Mouse (Mus musculus): Measurements from ENCODE around the gene Higd1b. TPM values are rescaled to one million over a fixed set of nuclear protein-coding genes. Genes with fewer than 3 reads are reported as not detected.

Gene Higd1b
- polyA plus RNA-seq, 1 experiment from 2014 or later, result not detected

- H3K36me3 ChIP-seq (ENCODE audit: inconsistent target), result no peaks in the 10 kb centered on the region
- no peaks in the 10 kb centered on the region for H3K79me2 ChIP-seq (ENCODE audit: inconsistent target)
- no peak overlapping the region for H3K27ac ChIP-seq
- 100% methylated on average over 2 of the region's 2 CpGs for WGBS (ENCODE audit: missing documents)
- no peak overlapping the region for H3K4me3 ChIP-seq (ENCODE audit: inconsistent target)
These were observed 9.2 kb upstream of the Higd1b start for GRCm38 (mm10) chr11:102826476-102826875.

GRCm38 (mm10) chr11:102827097-102827496, 8.6 kb upstream of the Higd1b start:
- H3K79me2 ChIP-seq (ENCODE audit: inconsistent target), result no peaks in the 10 kb centered on the region
- WGBS (ENCODE audit: missing documents), result 50% methylated on average over 4 of the region's 4 CpGs
- no peak overlapping the region for H3K27ac ChIP-seq
- H3K36me3 ChIP-seq (ENCODE audit: inconsistent target), result no peaks in the 10 kb centered on the region
- H3K4me3 ChIP-seq (ENCODE audit: inconsistent target), result no peak overlapping the region

GRCm38 (mm10) chr11:102830276-102830675, 5.4 kb upstream of the Higd1b start:
- H3K4me3 ChIP-seq (ENCODE audit: inconsistent target), result no peak overlapping the region
- 76% methylated on average over 4 of the region's 4 CpGs for WGBS (ENCODE audit: missing documents)
- H3K79me2 ChIP-seq (ENCODE audit: inconsistent target), result no peaks in the 10 kb centered on the region
- H3K27ac ChIP-seq, result no peak overlapping the region
- no peaks in the 10 kb centered on the region for H3K36me3 ChIP-seq (ENCODE audit: inconsistent target)

GRCm38 (mm10) chr11:102832700-102833297, 2.9 kb upstream of the Higd1b start:
- Histone ChIP-seq H3K27ac (no peak overlapping the region), H3K79me2 (ENCODE audit: inconsistent target) (no peaks in the 10 kb centered on the region)
- WGBS (ENCODE audit: missing documents), result 83% methylated on average over 18 of the region's 18 CpGs

GRCm38 (mm10) chr11:102834219-102834618, 1.4 kb upstream of the Higd1b start:
- H3K36me3 ChIP-seq (ENCODE audit: inconsistent target), result peaks cover 14% of the 10 kb centered on the region; the same call in 1 of the 2 replicates
- no peak overlapping the region for H3K27ac ChIP-seq
- no peaks in the 10 kb centered on the region for H3K79me2 ChIP-seq (ENCODE audit: inconsistent target)
- WGBS (ENCODE audit: missing documents), result 89% methylated on average over 10 of the region's 10 CpGs
- no peak overlapping the region for H3K4me3 ChIP-seq (ENCODE audit: inconsistent target)

More at GRCm38 (mm10) chr11:102832700-102833297, 2.9 kb upstream of the Higd1b start:
- H3K4me3 ChIP-seq (ENCODE audit: inconsistent target), result no peak overlapping the region
- no peaks in the 10 kb centered on the region for H3K36me3 ChIP-seq (ENCODE audit: inconsistent target)

- no peak overlapping the region for H3K4me3 ChIP-seq (ENCODE audit: inconsistent target)
- H3K36me3 ChIP-seq (ENCODE audit: inconsistent target), result peaks cover 33% of the 10 kb centered on the region
- H3K79me2 ChIP-seq (ENCODE audit: inconsistent target), result no peaks in the 10 kb centered on the region
- H3K27ac ChIP-seq, result no peak overlapping the region
- whole genome bisulfite sequencing (ENCODE audit: missing documents), result 91% methylated on average over 9 of the region's 9 CpGs
These were observed 497 bp downstream of the Higd1b start for GRCm38 (mm10) chr11:102836146-102836545.

- Histone ChIP-seq H3K4me3 (ENCODE audit: inconsistent target) (no peak overlapping the region), H3K36me3 (ENCODE audit: inconsistent target) (peaks cover 43% of the 10 kb centered on the region), H3K27ac (no peak overlapping the region), H3K79me2 (ENCODE audit: inconsistent target) (no peaks in the 10 kb centered on the region)
- 92% methylated on average over 1 of the region's 1 CpGs for WGBS (ENCODE audit: missing documents)
These were observed 1.7 kb downstream of the Higd1b start for GRCm38 (mm10) chr11:102837385-102837784.

- no peak overlapping the region for H3K27ac ChIP-seq
- peaks cover 51% of the 10 kb centered on the region for H3K36me3 ChIP-seq (ENCODE audit: inconsistent target)
- WGBS (ENCODE audit: missing documents), result 100% methylated on average over 2 of the region's 2 CpGs
- H3K79me2 ChIP-seq (ENCODE audit: inconsistent target), result no peaks in the 10 kb centered on the region
- H3K4me3 ChIP-seq (ENCODE audit: inconsistent target), result no peak overlapping the region
These were observed 2.5 kb downstream of the Higd1b start for GRCm38 (mm10) chr11:102838126-102838525.

- Histone ChIP-seq H3K36me3 (ENCODE audit: inconsistent target) (peaks cover 56% of the 10 kb centered on the region), H3K79me2 (ENCODE audit: inconsistent target) (no peaks in the 10 kb centered on the region), H3K27ac (no peak overlapping the region), H3K4me3 (ENCODE audit: inconsistent target) (no peak overlapping the region)
- 92% methylated on average over 9 of the region's 9 CpGs for WGBS (ENCODE audit: missing documents)
These were observed 3.0 kb downstream of the Higd1b start for GRCm38 (mm10) chr11:102838616-102839150.

GRCm38 (mm10) chr11:102845926-102846325, 10.3 kb downstream of the Higd1b start:
- Histone ChIP-seq H3K36me3 (ENCODE audit: inconsistent target) (peaks cover 90% of the 10 kb centered on the region), H3K4me3 (ENCODE audit: inconsistent target) (no peak overlapping the region), H3K27ac (no peak overlapping the region), H3K79me2 (ENCODE audit: inconsistent target) (no peaks in the 10 kb centered on the region)
- WGBS (ENCODE audit: missing documents), result 97% methylated on average over 10 of the region's 10 CpGs

- peaks cover 58% of the 10 kb centered on the region for H3K36me3 ChIP-seq (ENCODE audit: inconsistent target)
- no peak overlapping the region for H3K27ac ChIP-seq
- WGBS (ENCODE audit: missing documents), result 81% methylated on average over 5 of the region's 5 CpGs
- H3K4me3 ChIP-seq (ENCODE audit: inconsistent target), result no peak overlapping the region
- no peaks in the 10 kb centered on the region for H3K79me2 ChIP-seq (ENCODE audit: inconsistent target)
These were observed 16.2 kb downstream of the Higd1b start for GRCm38 (mm10) chr11:102851883-102852282.

- no peak overlapping the region for H3K27ac ChIP-seq
These were observed 18.1 kb downstream of the Higd1b start for GRCm38 (mm10) chr11:102853760-102854159.

GRCm38 (mm10) chr11:102855941-102856340, 20.3 kb downstream of the Higd1b start:
- H3K27ac ChIP-seq, result no peak overlapping the region
- no peaks in the 10 kb centered on the region for H3K79me2 ChIP-seq (ENCODE audit: inconsistent target)
- H3K4me3 ChIP-seq (ENCODE audit: inconsistent target), result no peak overlapping the region
- H3K36me3 ChIP-seq (ENCODE audit: inconsistent target), result peaks cover 63% of the 10 kb centered on the region
- WGBS (ENCODE audit: missing documents), result 77% methylated on average over 6 of the region's 6 CpGs

More at GRCm38 (mm10) chr11:102853760-102854159, 18.1 kb downstream of the Higd1b start:
- Histone ChIP-seq H3K79me2 (ENCODE audit: inconsistent target) (no peaks in the 10 kb centered on the region), H3K4me3 (ENCODE audit: inconsistent target) (no peak overlapping the region), H3K36me3 (ENCODE audit: inconsistent target) (peaks cover 59% of the 10 kb centered on the region)

- Histone ChIP-seq H3K4me3 (ENCODE audit: inconsistent target) (no peak overlapping the region), H3K27ac (no peak overlapping the region), H3K36me3 (ENCODE audit: inconsistent target) (peaks cover 58% of the 10 kb centered on the region), H3K79me2 (ENCODE audit: inconsistent target) (no peaks in the 10 kb centered on the region)
- WGBS (ENCODE audit: missing documents), result 96% methylated on average over 10 of the region's 11 CpGs
These were observed 23.3 kb downstream of the Higd1b start for GRCm38 (mm10) chr11:102858951-102859350.

- H3K36me3 ChIP-seq (ENCODE audit: inconsistent target), result peaks cover 53% of the 10 kb centered on the region
- H3K79me2 ChIP-seq (ENCODE audit: inconsistent target), result no peaks in the 10 kb centered on the region
- no peak overlapping the region for H3K27ac ChIP-seq
- 97% methylated on average over 8 of the region's 8 CpGs for WGBS (ENCODE audit: missing documents)
- H3K4me3 ChIP-seq (ENCODE audit: inconsistent target), result no peak overlapping the region
These were observed 24.3 kb downstream of the Higd1b start for GRCm38 (mm10) chr11:102859933-102860332.

- Histone ChIP-seq H3K4me3 (ENCODE audit: inconsistent target) (no peak overlapping the region), H3K27ac (no peak overlapping the region), H3K79me2 (ENCODE audit: inconsistent target) (no peaks in the 10 kb centered on the region), H3K36me3 (ENCODE audit: inconsistent target) (peaks cover 54% of the 10 kb centered on the region)
- 28% methylated on average over 4 of the region's 4 CpGs for WGBS (ENCODE audit: missing documents)
These were observed 28.6 kb downstream of the Higd1b start for GRCm38 (mm10) chr11:102864272-102864671.
